Mouse (Mus musculus) heart, embryonic 10.5 days (tissue): ENCODE data around the gene Snx9. TPM values are rescaled to one million over a fixed set of nuclear protein-coding genes. Genes with fewer than 3 reads are reported as not detected.

ENCODE experiments used
- DNase-seq: peaks from one replicate; pipeline ENCODE4 v3.0.0-alpha.2; 2017; ENCODE audit warnings: low spot score
- H3K27ac ChIP-seq: fragments of 300-500 bp; sonication (generic); 2 replicates; pipeline ENCODE4 v1.5.1; 2016; ENCODE audit warnings: mild to moderate bottlenecking
- H3K27me3 ChIP-seq: fragments of 300-500 bp; sonication (generic); 2 replicates; pipeline ENCODE4 v1.6.1; 2016; ENCODE audit warnings: mild to moderate bottlenecking; ENCODE audit not compliant: poor library complexity, insufficient read depth, severe bottlenecking
- H3K36me3 ChIP-seq: fragments of 300-500 bp; sonication (generic); 2 replicates; pipeline ENCODE4 v1.6.1; 2016; ENCODE audit warnings: mild to moderate bottlenecking, moderate library complexity
- H3K4me1 ChIP-seq: fragments of 300-500 bp; sonication (generic); 2 replicates; pipeline ENCODE4 v1.6.1; 2016; ENCODE audit warnings: mild to moderate bottlenecking
- H3K4me3 ChIP-seq: fragments of 300-500 bp; sonication (generic); 2 replicates; pipeline ENCODE4 v1.5.1; 2016; ENCODE audit warnings: mild to moderate bottlenecking, moderate library complexity
- H3K9me3 ChIP-seq: fragments of 300-500 bp; sonication (generic); 2 replicates; pipeline ENCODE4 v1.6.1; 2016; ENCODE audit warnings: mild to moderate bottlenecking, moderate library complexity
- WGBS: fragments of 180-500 bp; shearing (Covaris S2); methylation state at CpG from one replicate; pipeline ENCODE4 v1.1.7; 2016; 5-methylcytosine and 5-hydroxymethylcytosine counted together
- polyA plus RNA-seq: library from polyadenylated mRNA; unstranded; fragments of >200 nt; fragmentation: Nextera tagmentation; extraction: Ambion mirVana; gene quantifications from 2 replicates; pipeline ENCODE4 v1.2.1, GENCODE M21; 2016

Snx9 gene
- polyA plus RNA-seq, 1 experiment from 2014 or later, result 26.5 TPM

GRCm38 (mm10) chr17:5855560-5855959, 14.4 kb downstream of the Snx9 start:
- no peaks in the 10 kb centered on the region for H3K9me3 ChIP-seq
- no peak for DNase-seq
- H3K27me3 ChIP-seq, result no peaks in the 10 kb centered on the region
- H3K27ac ChIP-seq, result no peak overlapping the region
- no peaks in the 10 kb centered on the region for H3K36me3 ChIP-seq
- H3K4me3 ChIP-seq, result no peak overlapping the region
- 0 out of 2 replicates have a peak, but pooled peaks cover 6% of the 10 kb centered on the region for H3K4me1 ChIP-seq

- no peaks in the 10 kb centered on the region for H3K36me3 ChIP-seq
- H3K27me3 ChIP-seq, result no peaks in the 10 kb centered on the region
- H3K9me3 ChIP-seq, result no peaks in the 10 kb centered on the region
- H3K4me3 ChIP-seq, result no peak overlapping the region
- 93% methylated on average over 7 of the region's 7 CpGs for WGBS
- H3K27ac ChIP-seq, result no peak overlapping the region
- DNase-seq, result no peak
- H3K4me1 ChIP-seq, result 0 out of 2 replicates have a peak, but pooled peaks cover 6% of the 10 kb centered on the region
Observed at GRCm38 (mm10) chr17:5856426-5856825, 15.3 kb downstream of the Snx9 start.

GRCm38 (mm10) chr17:5857206-5857605, 16.1 kb downstream of the Snx9 start:
- no peak overlapping the region for H3K27ac ChIP-seq
- no peaks in the 10 kb centered on the region for H3K36me3 ChIP-seq
- 95% methylated on average over 11 of the region's 11 CpGs for WGBS
- H3K4me3 ChIP-seq, result no peak overlapping the region
- H3K4me1 ChIP-seq, result peaks cover 6% of the 10 kb centered on the region; the same call in 1 of the 2 replicates
- H3K9me3 ChIP-seq, result no peaks in the 10 kb centered on the region
- H3K27me3 ChIP-seq, result no peaks in the 10 kb centered on the region
- DNase-seq, result no peak

- no peaks in the 10 kb centered on the region for H3K36me3 ChIP-seq
- H3K9me3 ChIP-seq, result no peaks in the 10 kb centered on the region
- peaks cover 6% of the 10 kb centered on the region; the same call in 1 of the 2 replicates for H3K4me1 ChIP-seq
- WGBS, result 59% methylated on average over 8 of the region's 8 CpGs
- H3K4me3 ChIP-seq, result no peak overlapping the region
- H3K27me3 ChIP-seq, result no peaks in the 10 kb centered on the region
- H3K27ac ChIP-seq, result no peak overlapping the region
- no peak for DNase-seq
Observed at GRCm38 (mm10) chr17:5858209-5858608, 17.1 kb downstream of the Snx9 start.

- 37% methylated on average over 6 of the region's 6 CpGs for WGBS
- H3K36me3 ChIP-seq, result no peaks in the 10 kb centered on the region
- H3K4me1 ChIP-seq, result peaks cover 3% of the 10 kb centered on the region; the same call in 1 of the 2 replicates
- H3K27me3 ChIP-seq, result no peaks in the 10 kb centered on the region
- no peaks in the 10 kb centered on the region for H3K9me3 ChIP-seq
- no peak overlapping the region for H3K4me3 ChIP-seq
- H3K27ac ChIP-seq, result no peak overlapping the region
- no peak for DNase-seq
Observed at GRCm38 (mm10) chr17:5862285-5862684, 21.2 kb downstream of the Snx9 start.

- Histone ChIP-seq H3K4me3 (no peak overlapping the region), H3K27ac (no peak overlapping the region), H3K27me3 (no peaks in the 10 kb centered on the region), H3K9me3 (no peaks in the 10 kb centered on the region), H3K36me3 (no peaks in the 10 kb centered on the region), H3K4me1 (peaks cover 3% of the 10 kb centered on the region; the same call in 1 of the 2 replicates)
- WGBS, result 56% methylated on average over 4 of the region's 4 CpGs
- DNase-seq, result no peak
Observed at GRCm38 (mm10) chr17:5862869-5863268, 21.7 kb downstream of the Snx9 start.

- H3K36me3 ChIP-seq, result no peaks in the 10 kb centered on the region
- no peak overlapping the region for H3K4me3 ChIP-seq
- H3K27me3 ChIP-seq, result no peaks in the 10 kb centered on the region
- H3K27ac ChIP-seq, result no peak overlapping the region
- 97% methylated on average over 5 of the region's 5 CpGs for WGBS
- H3K9me3 ChIP-seq, result no peaks in the 10 kb centered on the region
- DNase-seq, result no peak
- peaks cover 6% of the 10 kb centered on the region for H3K4me1 ChIP-seq
Observed at GRCm38 (mm10) chr17:5863745-5864144, 22.6 kb downstream of the Snx9 start.

GRCm38 (mm10) chr17:5867456-5867855, 26.3 kb downstream of the Snx9 start:
- Histone ChIP-seq H3K4me3 (no peak overlapping the region), H3K9me3 (no peaks in the 10 kb centered on the region), H3K27me3 (no peaks in the 10 kb centered on the region), H3K4me1 (peaks cover 28% of the 10 kb centered on the region), H3K36me3 (no peaks in the 10 kb centered on the region), H3K27ac (no peak overlapping the region)
- WGBS, result 83% methylated on average over 6 of the region's 6 CpGs
- DNase-seq, result no peak

- peaks cover 30% of the 10 kb centered on the region for H3K4me1 ChIP-seq
- H3K9me3 ChIP-seq, result no peaks in the 10 kb centered on the region
- WGBS, result 88% methylated on average over 7 of the region's 7 CpGs
- DNase-seq, result no peak
- no peak overlapping the region for H3K4me3 ChIP-seq
- H3K27ac ChIP-seq, result no peak overlapping the region
- H3K27me3 ChIP-seq, result no peaks in the 10 kb centered on the region
- H3K36me3 ChIP-seq, result no peaks in the 10 kb centered on the region
Observed at GRCm38 (mm10) chr17:5868319-5869031, 27.3 kb downstream of the Snx9 start.

GRCm38 (mm10) chr17:5869461-5869860, 28.3 kb downstream of the Snx9 start:
- no peaks in the 10 kb centered on the region for H3K36me3 ChIP-seq
- H3K4me1 ChIP-seq, result peaks cover 32% of the 10 kb centered on the region
- no peaks in the 10 kb centered on the region for H3K9me3 ChIP-seq
- DNase-seq, result no peak
- WGBS, result 76% methylated on average over 3 of the region's 3 CpGs
- no peak overlapping the region for H3K4me3 ChIP-seq
- no peak overlapping the region for H3K27ac ChIP-seq
- H3K27me3 ChIP-seq, result no peaks in the 10 kb centered on the region

GRCm38 (mm10) chr17:5870002-5870401, 28.9 kb downstream of the Snx9 start:
- no peaks in the 10 kb centered on the region for H3K27me3 ChIP-seq
- peaks cover 38% of the 10 kb centered on the region for H3K4me1 ChIP-seq
- no peak overlapping the region for H3K4me3 ChIP-seq
- H3K36me3 ChIP-seq, result no peaks in the 10 kb centered on the region
- WGBS, result 78% methylated on average over 5 of the region's 5 CpGs
- H3K9me3 ChIP-seq, result no peaks in the 10 kb centered on the region
- H3K27ac ChIP-seq, result no peak overlapping the region
- DNase-seq, result no peak

- WGBS, result 92% methylated on average over 11 of the region's 11 CpGs
- Histone ChIP-seq H3K36me3 (no peaks in the 10 kb centered on the region), H3K27ac (no peak overlapping the region), H3K4me1 (peaks cover 42% of the 10 kb centered on the region), H3K9me3 (no peaks in the 10 kb centered on the region), H3K27me3 (no peaks in the 10 kb centered on the region), H3K4me3 (no peak overlapping the region)
- no peak for DNase-seq
Observed at GRCm38 (mm10) chr17:5870696-5871095, 29.6 kb downstream of the Snx9 start.

GRCm38 (mm10) chr17:5872506-5872905, 31.4 kb downstream of the Snx9 start:
- peak; percentile 90 for DNase-seq
- Histone ChIP-seq H3K36me3 (no peaks in the 10 kb centered on the region), H3K4me1 (peaks cover 42% of the 10 kb centered on the region), H3K4me3 (0 out of 2 replicates have a peak overlapping the region, but pooled peaks have one; percentile 9), H3K9me3 (no peaks in the 10 kb centered on the region), H3K27ac (peak overlapping the region; percentile 59; the same call in 1 of the 2 replicates), H3K27me3 (no peaks in the 10 kb centered on the region)
- WGBS, result 36% methylated on average over 12 of the region's 12 CpGs

GRCm38 (mm10) chr17:5874565-5874964, 33.4 kb downstream of the Snx9 start:
- no peaks in the 10 kb centered on the region for H3K27me3 ChIP-seq
- peaks cover 34% of the 10 kb centered on the region for H3K4me1 ChIP-seq
- DNase-seq, result no peak
- no peak overlapping the region for H3K27ac ChIP-seq
- no peaks in the 10 kb centered on the region for H3K9me3 ChIP-seq
- 78% methylated on average over 1 of the region's 1 CpGs for WGBS
- no peak overlapping the region for H3K4me3 ChIP-seq
- no peaks in the 10 kb centered on the region for H3K36me3 ChIP-seq
